ENCODE assay signal across 12 mouse cellular contexts in genomic region chr3:58843415-58843814, GRCm38 (mm10). TPM values are rescaled to one million over a fixed set of nuclear protein-coding genes. Genes with fewer than 3 reads are reported as not detected.
DNase-seq lines count a peak whose midpoint lies in the region; ATAC-seq and TF ChIP-seq lines count a peak whose summit lies in the region.
"Had no signal": no experiment of that assay in that cellular context is flagged by ENCODE, and none has a peak within 500 bp of the region (broad histone marks: within the 10 kb centered on the region; RNA-seq: fewer than 3 reads in every experiment).

No protein-coding gene starts in this region.

- 27% methylated on average over 1 of the region's 1 CpGs for WGBS in kidney, postnatal 0 days
- WGBS in hindbrain, embryonic 12.5 days, result 71% methylated on average over 1 of the region's 1 CpGs
- 54% methylated on average over 1 of the region's 1 CpGs for WGBS in intestine, embryonic 15.5 days

- dilution Hi-C loops in CH12.LX (cut with MboI; ENCODE audit: extremely low pct_ligation_motif_present, extremely low pct_unique_long_range_greater_than_20kb, low sequenced_read_pairs), result no loop called here

- H3K9me3 ChIP-seq in kidney, postnatal 0 days (replicated peaks; ENCODE audit: low read length), result no peaks in the 10 kb centered on the region
- H3K9me3 ChIP-seq in CH12.LX (replicated peaks; ENCODE audit: low read length), result no peaks in the 10 kb centered on the region
- no peaks in the 10 kb centered on the region for H3K9me3 ChIP-seq in hindbrain, embryonic 12.5 days (replicated peaks)
- H3K9me3 ChIP-seq in intestine, embryonic 15.5 days, result no peaks in the 10 kb centered on the region
- H3K9me3 ChIP-seq: embryonic facial prominence, embryonic 12.5 days; stomach, embryonic 15.5 days had no signal

- H3K4me2 ChIP-seq in kidney, postnatal 0 days (ENCODE audit: low read length), result no peak overlapping the region
- no peak overlapping the region for H3K4me2 ChIP-seq in CH12.LX (ENCODE audit: insufficient read depth, low read depth, poor library complexity, severe bottlenecking)
- H3K4me2 ChIP-seq in hindbrain, embryonic 12.5 days (replicated peaks), result no peak overlapping the region
- H3K4me2 ChIP-seq in intestine, embryonic 15.5 days (replicated peaks), result no peak overlapping the region
- H3K4me2 ChIP-seq: embryonic facial prominence, embryonic 12.5 days; stomach, embryonic 15.5 days had no signal

- TF ChIP-seq EP300 in CH12.LX (IDR thresholded peaks at IDR 0.05; ENCODE audit: low read length), result no peak

- no peaks in the 10 kb centered on the region for H3K36me3 ChIP-seq in kidney, postnatal 0 days (ENCODE audit: insufficient read depth, low read length)
- no peaks in the 10 kb centered on the region for H3K36me3 ChIP-seq in CH12.LX (replicated peaks in 1 of 2; ENCODE audit: control insufficient read depth in 1 of 2, insufficient read depth in 1 of 2, low read length in 1 of 2)
- no peaks in the 10 kb centered on the region for H3K36me3 ChIP-seq in hindbrain, embryonic 12.5 days
- no peaks in the 10 kb centered on the region for H3K36me3 ChIP-seq in intestine, embryonic 15.5 days
- H3K36me3 ChIP-seq: embryonic facial prominence, embryonic 12.5 days; stomach, embryonic 15.5 days had no signal

- no peak for TF ChIP-seq POLR2A in CH12.LX (IDR thresholded peaks at IDR 0.05; ENCODE audit: low read depth, low read length)

- H3K4me3 ChIP-seq in kidney, postnatal 0 days (replicated peaks; ENCODE audit: low read depth, low read length), result no peak overlapping the region
- H3K4me3 ChIP-seq in CH12.LX (replicated peaks in 1 of 3; ENCODE audit: low read depth in 2 of 3, low read length in 2 of 3, poor library complexity in 1 of 3), result no peak overlapping the region
- no peak overlapping the region for H3K4me3 ChIP-seq in hindbrain, embryonic 12.5 days
- no peak overlapping the region for H3K4me3 ChIP-seq in intestine, embryonic 15.5 days (replicated peaks)
- H3K4me3 ChIP-seq: embryonic facial prominence, embryonic 12.5 days; stomach, embryonic 15.5 days had no signal

- in situ Hi-C loops in CH12.LX (cut with MboI; ENCODE audit: low pct_ligation_motif_present, low pct_unique_long_range_greater_than_20kb, low sequenced_read_pairs), result no loop called here

- no peak overlapping the region for H3K9ac ChIP-seq in kidney, postnatal 0 days (ENCODE audit: low read depth, low read length)
- no peak overlapping the region for H3K9ac ChIP-seq in CH12.LX (ENCODE audit: insufficient read depth, low read depth)
- H3K9ac ChIP-seq in hindbrain, embryonic 12.5 days, result no peak overlapping the region
- no peak overlapping the region for H3K9ac ChIP-seq in intestine, embryonic 15.5 days
- H3K9ac ChIP-seq: embryonic facial prominence, embryonic 12.5 days; stomach, embryonic 15.5 days had no signal

- peak; percentile 79 for TF ChIP-seq RAD21 in CH12.LX (IDR thresholded peaks at IDR 0.05; ENCODE audit: low read depth, low read length)

- ATAC-seq in kidney, postnatal 0 days (replicated peaks; ENCODE audit: low FRiP score, low read depth), result peak; percentile 54
- ATAC-seq in hindbrain, embryonic 12.5 days (ENCODE audit: low FRiP score), result 0 out of 2 replicates have a peak, but pooled peaks have one; percentile 40
- ATAC-seq in intestine, embryonic 15.5 days, result no peak

- peak; percentile 72 for TF ChIP-seq CTCF in kidney, postnatal 0 days (IDR thresholded peaks at IDR 0.05; ENCODE audit: low read depth)
- peak; percentile 57 to 84 for TF ChIP-seq CTCF in CH12.LX (conservative IDR thresholded peaks at IDR 0.05 in 1 of 2, IDR thresholded peaks at IDR 0.05 in 1 of 2; ENCODE audit: low read depth in 2 of 2, low read length in 2 of 2)

- no peaks in the 10 kb centered on the region for H3K4me1 ChIP-seq in kidney, postnatal 0 days (replicated peaks; ENCODE audit: insufficient read depth, low read length)
- H3K4me1 ChIP-seq in CH12.LX (ENCODE audit: control insufficient read depth in 1 of 2, insufficient read depth in 2 of 2), result peaks cover 0 to 4% of the 10 kb centered on the region in 2 experiments; a peak in 2 of 4 replicates
- H3K4me1 ChIP-seq in hindbrain, embryonic 12.5 days, result no peaks in the 10 kb centered on the region
- no peaks in the 10 kb centered on the region for H3K4me1 ChIP-seq in intestine, embryonic 15.5 days (replicated peaks)
- H3K4me1 ChIP-seq: embryonic facial prominence, embryonic 12.5 days; stomach, embryonic 15.5 days had no signal

- no peaks in the 10 kb centered on the region for H3K79me2 ChIP-seq in CH12.LX (replicated peaks; ENCODE audit: control insufficient read depth, extremely low read depth, insufficient read depth, poor library complexity, severe bottlenecking)

- no peak overlapping the region for H3K27ac ChIP-seq in kidney, postnatal 0 days
- H3K27ac ChIP-seq in CH12.LX (ENCODE audit: insufficient read depth, low read depth), result no peak overlapping the region
- H3K27ac ChIP-seq in hindbrain, embryonic 12.5 days, result no peak overlapping the region
- H3K27ac ChIP-seq in intestine, embryonic 15.5 days, result no peak overlapping the region
- H3K27ac ChIP-seq: embryonic facial prominence, embryonic 12.5 days; macrophage; stomach, embryonic 15.5 days had no signal

- peak; percentile 25 for DNase-seq in kidney, postnatal 0 days (ENCODE audit: low spot score)
- no peak for DNase-seq in kidney, postnatal 25 days
- DNase-seq in CH12.LX (ENCODE audit: extremely low read depth), result peak; percentile 62
- DNase-seq in adrenal gland, postnatal 25 days, result peak; percentile 37
- no peak for DNase-seq in cerebellum, postnatal 10 days
- DNase-seq in spleen, adult 18-20 months, result no peak

- H3K27me3 ChIP-seq in kidney, postnatal 0 days (ENCODE audit: insufficient read depth, low read length), result no peaks in the 10 kb centered on the region
- H3K27me3 ChIP-seq in CH12.LX (replicated peaks), result no peaks in the 10 kb centered on the region
- no peaks in the 10 kb centered on the region for H3K27me3 ChIP-seq in hindbrain, embryonic 12.5 days
- H3K27me3 ChIP-seq in intestine, embryonic 15.5 days (replicated peaks), result no peaks in the 10 kb centered on the region
- H3K27me3 ChIP-seq: embryonic facial prominence, embryonic 12.5 days; stomach, embryonic 15.5 days had no signal

TF ChIP-seq in CH12.LX, 34 proteins besides CTCF, POLR2A, EP300 and RAD21:
- TF ChIP-seq MXI1 (IDR thresholded peaks at IDR 0.05; ENCODE audit: low read depth, low read length) (no peak), MYC (IDR thresholded peaks at IDR 0.05; ENCODE audit: low read depth, low read length) (peak; percentile 55; the same call in 1 of the 2 replicates), MAX (IDR thresholded peaks at IDR 0.05; ENCODE audit: low read length) (no peak; the same call in 1 of the 2 replicates), SMC3 (IDR thresholded peaks at IDR 0.05; ENCODE audit: low read depth, low read length) (peak; percentile 77), ELF1 (IDR thresholded peaks at IDR 0.05; ENCODE audit: low read depth, low read length) (no peak), JUN (IDR thresholded peaks at IDR 0.05; ENCODE audit: insufficient read depth, low read depth, low read length) (no peak), USF1 (IDR thresholded peaks at IDR 0.05; ENCODE audit: low read depth, low read length) (no peak), POLR2AphosphoS2 (IDR thresholded peaks at IDR 0.05; ENCODE audit: low read depth, low read length) (no peak)

RNA-seq across cellular contexts. Expression of gene Mindy4b-ps, which starts 21.3 kb away (rescaled TPM):
- not detected in 2 replicates for polyA plus RNA-seq in kidney, postnatal 0 days (2015; fragmentation: Nextera tagmentation; extraction: Ambion mirVana)
- total RNA-seq in CH12.LX (2012; rRNA removed), result not detected in 2 replicates
- total RNA-seq in CH12.LX (2014; rRNA removed), result not detected in 2 replicates
- not detected in 2 replicates for polyA plus RNA-seq in CH12.LX (2012; ENCODE audit: insufficient read length, low read depth)
- total RNA-seq in adrenal gland, postnatal 25 days (2021), result not detected in 2 replicates
- polyA plus RNA-seq in hindbrain, embryonic 12.5 days (2016; fragmentation: Nextera tagmentation; extraction: Ambion mirVana), result not detected in 2 replicates
- not detected in 2 replicates for polyA plus RNA-seq in intestine, embryonic 15.5 days (2015; fragmentation: Nextera tagmentation; extraction: Ambion mirVana)
- polyA plus RNA-seq: embryonic facial prominence, embryonic 12.5 days; intestine, embryonic 14.5 days; macrophage; stomach, embryonic 15.5 days had no signal

RNA-seq across cellular contexts. Expression of gene Clrn1, which starts 41.7 kb away (rescaled TPM):
- 1.1 TPM in 2 replicates for polyA plus RNA-seq in kidney, postnatal 0 days (2015; fragmentation: Nextera tagmentation; extraction: Ambion mirVana)
- total RNA-seq in CH12.LX (2012; rRNA removed), result not detected in 2 replicates
- not detected in 2 replicates for total RNA-seq in CH12.LX (2014; rRNA removed)
- polyA plus RNA-seq in CH12.LX (2012; ENCODE audit: insufficient read length, low read depth), result not detected in 2 replicates
- total RNA-seq in adrenal gland, postnatal 25 days (2021), result not detected in 2 replicates
- 2.3 and 3.5 TPM in 2 replicates for polyA plus RNA-seq in hindbrain, embryonic 12.5 days (2016; fragmentation: Nextera tagmentation; extraction: Ambion mirVana)
- polyA plus RNA-seq in intestine, embryonic 15.5 days (2015; fragmentation: Nextera tagmentation; extraction: Ambion mirVana), result not detected in 2 replicates
- polyA plus RNA-seq: intestine, embryonic 14.5 days; macrophage; stomach, embryonic 15.5 days had no signal

Comparison
In these comparisons a context has a peak if more than half of its experiments do, and no peak if none do; other contexts are left out.
1. DNase-seq: peak in kidney, postnatal 0 days (single experiment), CH12.LX (single experiment) and adrenal gland, postnatal 25 days (single experiment); none in kidney, postnatal 25 days (0 of 2), cerebellum, postnatal 10 days (0 of 2) and spleen, adult 18-20 months (0 of 2).